ENCODE assay signal across 12 mouse cellular contexts in the genomic region with DNA sequence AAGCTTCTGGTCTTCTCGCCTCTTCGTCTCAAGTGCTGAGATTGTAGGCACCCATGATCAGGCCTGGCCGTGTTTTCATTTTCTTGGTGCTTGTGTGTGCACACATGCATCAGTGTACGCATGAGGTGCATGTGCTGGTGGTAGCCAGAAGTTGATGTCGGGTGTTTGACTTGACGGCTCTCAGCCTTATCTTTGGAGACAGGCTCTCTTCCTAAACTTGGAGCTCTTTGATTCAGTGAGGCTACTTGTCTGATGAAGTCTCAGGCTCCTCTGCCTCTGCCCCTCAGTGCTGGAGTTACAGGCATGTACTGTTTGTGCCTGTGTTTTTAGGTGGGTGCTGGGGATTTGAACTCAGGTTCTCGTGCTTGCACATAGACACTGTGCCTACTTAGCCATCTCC.
"Had no signal": no experiment of that assay in that cellular context is flagged by ENCODE, and none has a peak within 500 bp of the region (broad histone marks: within the 10 kb centered on the region; RNA-seq: fewer than 3 reads in every experiment).

No protein-coding gene starts in this region.

- H3K9me3 ChIP-seq: limb, embryonic 15.5 days; lung, embryonic 15.5 days; midbrain, embryonic 13.5 days had no signal

- H3K36me3 ChIP-seq: lung, embryonic 15.5 days; midbrain, embryonic 13.5 days had no signal

- H3K27ac ChIP-seq: left cerebral cortex, adult 2 months; limb, embryonic 15.5 days; lung, embryonic 15.5 days; macrophage; midbrain, embryonic 13.5 days had no signal

- H3K4me3 ChIP-seq: left cerebral cortex, adult 2 months; limb, embryonic 15.5 days; lung, embryonic 15.5 days; midbrain, embryonic 13.5 days had no signal

- DNase-seq: kidney, adult 18-20 months; kidney, postnatal 10 days; kidney, postnatal 4 days; lung, postnatal 14 days; right cerebral cortex, adult 18-20 months; right cerebral cortex, postnatal 25 days; thymus, postnatal 36 days had no signal

- ATAC-seq: midbrain, embryonic 13.5 days had no signal

- H3K4me2 ChIP-seq: limb, embryonic 15.5 days; lung, embryonic 15.5 days; midbrain, embryonic 13.5 days had no signal

- H3K27me3 ChIP-seq: lung, embryonic 15.5 days; midbrain, embryonic 13.5 days had no signal

- H3K9ac ChIP-seq: limb, embryonic 15.5 days; lung, embryonic 15.5 days; midbrain, embryonic 13.5 days had no signal
